Mouse (Mus musculus) T-cell, adult 2 months (primary cell): Measurements from ENCODE around the gene Olfr588-ps1.
"Not testable (repeated sequence)": the region's sequence is repeated elsewhere in the genome, so short reads cannot be mapped to it uniquely, and the experiment has no call there.

Experiments
- DNase-seq: peaks from one replicate; pipeline ENCODE4 v3.0.0; 2022; ENCODE audit warnings: low spot score

Gene Olfr588-ps1

DNA sequence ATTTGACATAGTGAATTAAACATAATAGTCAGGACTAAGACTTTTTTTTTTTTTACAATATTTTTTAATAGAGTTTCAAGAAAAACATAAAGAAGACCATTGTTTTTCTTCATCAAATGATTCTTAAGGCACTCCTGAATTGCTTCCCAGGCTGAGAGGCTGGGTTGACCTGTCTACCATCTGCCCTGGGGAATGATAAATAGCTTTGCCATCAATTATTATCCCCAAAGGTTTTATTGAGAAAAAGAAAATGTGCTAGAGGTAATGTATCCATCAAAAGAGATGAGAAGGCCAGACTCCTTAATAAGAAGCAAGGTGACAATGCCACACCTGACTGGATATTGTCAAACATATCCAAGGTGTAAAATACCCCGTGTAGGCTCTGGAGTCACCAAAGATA, at the start of gene Olfr588-ps1:
Gene Olfr588-ps1 (plus strand): TSS at position 301 of the 400 bp plus-strand sequence.
- DNase-seq: no peak

DNA sequence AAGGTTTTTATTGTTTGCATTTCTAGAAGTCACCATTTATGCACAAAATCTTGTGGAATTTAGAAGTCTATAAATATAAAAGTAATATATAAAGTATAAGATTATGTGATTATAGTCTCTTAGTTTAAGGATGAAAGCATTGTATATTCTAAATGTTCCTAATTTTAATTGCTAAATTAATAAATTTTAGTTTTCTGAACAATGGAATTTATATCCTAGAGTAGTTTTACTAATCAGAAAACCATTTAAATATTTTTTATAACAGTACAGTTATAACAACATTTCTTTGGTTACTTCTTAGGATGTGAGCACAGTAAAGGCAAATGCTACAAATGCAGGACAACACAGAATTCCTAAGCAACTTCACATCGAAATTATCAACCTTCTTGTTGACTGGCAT, 43.3 kb upstream of the Olfr588-ps1 start, which contains the start of gene Olfr585:
Gene Olfr585 (plus strand): TSS at position 301 of the 400 bp plus-strand sequence.
- no peak for DNase-seq

- no peak for DNase-seq
Observed at GRCm38 (mm10) chr7:103119406-103119805, 21.3 kb upstream of the Olfr588-ps1 start.

DNA sequence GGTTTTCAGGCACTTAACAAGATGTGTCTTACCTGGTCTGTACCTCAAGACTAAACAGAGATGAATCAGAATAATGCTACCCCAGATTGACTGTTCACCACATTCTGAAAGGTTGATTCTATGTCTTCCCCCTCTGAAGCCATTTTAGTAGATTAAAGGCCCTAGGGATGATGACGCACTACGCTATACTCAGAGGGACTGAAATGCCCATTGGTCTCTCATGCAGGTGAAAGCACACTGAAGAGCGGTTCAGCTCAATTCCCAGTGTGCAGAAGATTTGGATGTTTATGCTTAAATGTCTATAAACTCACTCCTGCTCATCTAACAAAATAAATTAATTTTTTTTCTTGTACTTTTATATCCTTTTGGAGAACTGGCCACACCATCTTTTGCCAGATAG, 15.1 kb upstream of the Olfr588-ps1 start, which contains the start of gene Olfr586:
Gene Olfr586 (minus strand): TSS at position 101 of the 400 bp plus-strand sequence.
- DNase-seq: no peak

DNA sequence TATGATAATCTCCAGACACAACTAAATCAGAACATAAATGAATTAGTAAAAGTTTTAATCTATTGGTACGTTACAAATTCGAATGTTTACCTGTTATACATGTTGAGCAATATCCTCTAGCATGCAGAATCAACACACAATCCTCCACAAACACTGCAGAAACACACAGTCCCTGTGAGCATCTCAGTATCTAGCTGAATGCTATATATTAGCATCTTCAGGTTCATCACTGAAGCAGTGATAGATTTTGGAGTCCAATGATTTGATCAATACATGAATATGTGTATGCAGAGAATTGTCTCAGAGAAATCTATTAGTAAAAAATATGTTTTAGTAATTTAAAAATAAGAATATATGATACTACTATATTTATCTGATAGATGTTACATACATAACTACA, 15.6 kb downstream of the Olfr588-ps1 start, which contains the start of gene Olfr589:
Gene Olfr589 (minus strand): TSS at position 101 of the 400 bp plus-strand sequence.
- DNase-seq: no peak

DNA sequence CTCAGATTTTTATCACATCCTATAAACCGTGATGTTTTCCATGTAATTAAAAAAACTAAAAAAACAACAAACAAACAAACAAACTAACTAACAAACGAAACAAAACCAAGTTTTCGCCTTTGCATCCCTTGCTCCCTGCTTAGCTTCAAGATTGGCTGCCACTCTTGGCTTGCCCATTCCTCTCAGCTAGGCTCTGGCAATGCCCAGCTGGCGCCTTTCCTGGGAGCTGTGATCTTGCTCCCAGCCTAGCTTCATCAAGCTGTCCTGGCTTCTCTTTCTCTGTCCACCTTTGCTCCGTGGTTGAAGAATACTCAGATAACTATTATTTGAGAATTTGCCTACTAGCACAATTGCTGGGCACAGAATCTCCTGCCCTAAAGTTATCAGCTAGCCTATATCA, 29.0 kb downstream of the Olfr588-ps1 start:
- no peak for DNase-seq

- DNase-seq: no peak
Observed at GRCm38 (mm10) chr7:103178240-103178639, 37.6 kb downstream of the Olfr588-ps1 start, which contains the start of gene Olfr591. Gene Olfr591, minus strand, starts transcription at chr7:103178340.

DNA sequence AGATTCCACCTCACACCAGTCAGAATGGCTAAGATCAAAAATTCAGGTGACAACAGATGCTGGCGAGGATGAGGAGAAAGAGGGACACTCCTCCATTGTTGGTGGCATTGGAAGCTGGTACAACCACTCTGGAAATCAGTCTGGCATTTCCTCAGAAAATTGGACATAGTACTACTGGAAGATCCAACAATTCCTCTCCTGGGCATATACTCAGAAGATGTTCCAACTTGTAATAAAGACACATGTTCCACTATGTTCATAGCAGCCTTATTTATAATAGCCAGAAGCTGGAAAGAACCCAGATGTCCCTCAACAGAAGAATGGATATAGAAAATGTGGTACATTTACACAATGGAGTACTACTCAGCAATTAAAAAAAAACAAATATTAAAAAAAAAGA, 43.8 kb downstream of the Olfr588-ps1 start, which contains the start of gene Olfr592:
Gene Olfr592 (plus strand): TSS at position 301 of the 400 bp plus-strand sequence.
- not testable (repeated sequence) for DNase-seq
